Mouse (Mus musculus) hindbrain, postnatal 0 days (tissue): ENCODE results near the gene Ubr2. TPM values are rescaled to one million over a fixed set of nuclear protein-coding genes. Genes with fewer than 3 reads are reported as not detected.

Source experiments
- ATAC-seq: fragments of 200-750 bp; cut with Nextera tagmentation; 2 replicates; pipeline ENCODE4 v1.8.0; 2017; ENCODE audit warnings: mild to moderate bottlenecking, moderate TSS enrichment, moderate library complexity
- DNase-seq: peaks from one replicate; pipeline ENCODE4 v3.0.0-alpha.2; 2015; ENCODE audit warnings: low spot score
- H3K27ac ChIP-seq: fragments of 300-500 bp; sonication (generic); 2 replicates; pipeline ENCODE4 v1.5.1; 2014; ENCODE audit warnings: mild to moderate bottlenecking
- H3K27me3 ChIP-seq: fragments of 300-500 bp; sonication (generic); 2 replicates; pipeline ENCODE4 v1.6.1; 2014; ENCODE audit warnings: low read length, mixed read lengths; ENCODE audit not compliant: insufficient read depth
- H3K36me3 ChIP-seq: fragments of 300-500 bp; sonication (generic); 2 replicates; pipeline ENCODE4 v1.6.1; 2014; ENCODE audit warnings: low read length, mixed read lengths; ENCODE audit not compliant: insufficient read depth
- H3K4me1 ChIP-seq: fragments of 300-500 bp; sonication (generic); 2 replicates; pipeline ENCODE4 v1.6.1; 2014; ENCODE audit warnings: antibody characterized with exemption, low read length, mixed read lengths; ENCODE audit not compliant: insufficient read depth
- H3K4me2 ChIP-seq: fragments of 300-500 bp; sonication (generic); 2 replicates; pipeline ENCODE4 v1.6.1; 2014; ENCODE audit warnings: low read depth, mild to moderate bottlenecking, low read length, moderate library complexity, mixed read lengths
- H3K4me3 ChIP-seq: fragments of 300-500 bp; sonication (generic); 2 replicates; pipeline ENCODE4 v1.5.1; 2014; ENCODE audit warnings: low read length
- H3K9ac ChIP-seq: fragments of 300-500 bp; sonication (generic); replicated peaks from 2 replicates; pipeline ENCODE4 v1.6.1; 2014; ENCODE audit warnings: mild to moderate bottlenecking, low read length, moderate library complexity, mixed read lengths
- H3K9me3 ChIP-seq: fragments of 300-500 bp; sonication (generic); 2 replicates; pipeline ENCODE4 v1.6.1; 2016; ENCODE audit warnings: low read length, mixed read lengths
- CTCF ChIP-seq: IDR thresholded peaks from 2 replicates; pipeline ENCODE4 v1.5.1; 2016; ENCODE audit warnings: antibody characterized with exemption, control low read depth, low read depth
- WGBS: fragments of 180-500 bp; shearing (Covaris S2); extraction: QIAGEN DNeasy Blood & Tissue Kit; methylation state at CpG from one replicate; pipeline ENCODE4 v1.1.7; 2014; 5-methylcytosine and 5-hydroxymethylcytosine counted together
- polyA plus RNA-seq: library from polyadenylated mRNA; unstranded; fragments of >200 nt; fragmentation: Nextera tagmentation; extraction: Ambion mirVana; gene quantifications from 2 replicates; pipeline ENCODE4 v1.2.1, GENCODE M21; 2015
- total RNA-seq: library from RNA; depleted of rRNA; stranded (reverse); fragments of >200 nt; gene quantifications from 2 replicates; pipeline ENCODE4 v1.2.3, GENCODE M21; 2014; rRNA removed

Ubr2 gene
- total RNA-seq (20.8 and 33.0 TPM in 2 replicates), polyA plus RNA-seq (8.5 and 8.7 TPM in 2 replicates)

DNA sequence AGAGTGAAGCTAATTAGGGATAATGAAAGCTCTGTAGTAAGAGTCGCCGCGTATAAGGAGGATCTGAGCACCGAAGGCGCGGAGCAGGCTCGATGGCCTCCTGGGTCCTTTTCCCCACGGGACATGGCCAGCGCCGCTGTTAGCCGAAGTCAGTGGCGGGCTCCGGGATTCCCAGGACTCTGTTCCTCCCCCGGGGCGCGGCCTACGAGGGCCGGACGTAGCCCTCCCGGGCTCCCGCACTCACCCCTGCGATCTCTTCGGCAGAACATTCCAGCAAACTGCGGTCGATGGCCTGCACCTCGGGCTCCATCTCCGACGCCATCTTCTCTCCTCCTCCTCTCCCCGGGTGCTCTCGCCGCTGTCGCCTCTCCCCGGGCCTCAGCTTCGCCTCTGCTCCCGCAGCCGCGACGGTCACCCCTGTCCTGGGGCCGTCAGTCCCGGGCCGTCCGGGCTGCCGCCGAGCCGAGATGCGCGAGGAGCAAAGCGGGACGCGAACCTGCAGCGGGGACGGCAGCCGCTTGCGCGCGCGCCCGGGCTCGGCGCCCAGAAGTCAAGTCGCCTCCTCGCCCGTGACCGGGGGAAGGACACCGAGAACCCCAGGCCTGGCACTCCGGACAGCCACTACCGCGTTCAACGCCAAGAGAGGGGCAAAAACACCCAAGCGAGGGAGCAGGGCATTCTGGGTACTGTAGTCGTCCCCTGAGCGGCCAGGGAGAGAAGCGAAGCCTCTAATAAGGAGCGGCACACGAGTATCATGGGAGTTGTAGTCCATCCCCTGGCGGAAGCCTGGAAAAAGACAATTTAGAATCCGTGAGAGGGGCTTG is at the start of gene Ubr2:
Ubr2 (minus strand) TSS at position 659 of the 824 bp plus-strand sequence.
- under 1% methylated on average over 70 of the region's 77 CpGs for WGBS
- Histone ChIP-seq H3K9ac (peak within 1 kb of the TSS; percentile 82), H3K4me1 (peaks cover 10% of the 10 kb centered on the region; the same call in 1 of the 2 replicates), H3K27ac (peak within 1 kb of the TSS; percentile 95), H3K27me3 (no peaks in the 10 kb centered on the region), H3K9me3 (no peaks in the 10 kb centered on the region), H3K4me2 (peak within 1 kb of the TSS; percentile 80), H3K4me3 (peak within 1 kb of the TSS; percentile 79), H3K36me3 (no peaks in the 10 kb centered on the region)
- ATAC-seq (peak; percentile 98), DNase-seq (peak; percentile 97)
- peak; percentile 63 for TF ChIP-seq CTCF

DNA sequence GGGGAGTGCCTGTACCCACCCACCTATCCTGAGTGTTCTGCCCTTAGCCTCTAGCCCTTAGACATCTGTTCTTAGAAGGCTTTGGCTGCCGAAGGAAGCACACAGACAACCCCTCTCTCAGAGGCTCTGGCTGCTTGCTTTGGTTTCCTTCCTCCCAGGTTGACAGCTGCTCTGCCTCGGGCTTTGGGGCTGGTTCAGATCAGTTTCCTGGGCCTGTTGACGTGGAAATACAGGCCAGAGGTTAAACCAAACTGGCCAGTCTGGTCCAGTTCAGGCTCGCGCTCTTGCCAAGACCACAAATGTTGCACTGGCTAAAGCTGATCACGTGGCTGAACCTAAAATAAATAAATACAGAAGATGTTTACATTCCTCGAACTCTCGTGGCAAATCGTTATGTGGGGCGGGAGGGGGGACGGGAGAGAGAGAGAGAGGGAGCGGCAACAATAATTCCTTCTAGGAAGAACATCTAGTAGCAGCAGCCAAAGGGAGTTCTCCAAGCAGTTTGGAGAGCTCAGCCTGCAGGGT is 49.5 kb upstream of the Ubr2 start:
- Histone ChIP-seq H3K9ac (no peak overlapping the region), H3K4me3 (no peak overlapping the region), H3K36me3 (no peaks in the 10 kb centered on the region), H3K27me3 (no peaks in the 10 kb centered on the region), H3K27ac (no peak overlapping the region), H3K4me2 (no peak overlapping the region), H3K9me3 (no peaks in the 10 kb centered on the region), H3K4me1 (no peaks in the 10 kb centered on the region)
- 65% methylated on average over 12 of the region's 12 CpGs for WGBS
- ATAC-seq (no peak), DNase-seq (no peak)
- no peak for TF ChIP-seq CTCF

DNA sequence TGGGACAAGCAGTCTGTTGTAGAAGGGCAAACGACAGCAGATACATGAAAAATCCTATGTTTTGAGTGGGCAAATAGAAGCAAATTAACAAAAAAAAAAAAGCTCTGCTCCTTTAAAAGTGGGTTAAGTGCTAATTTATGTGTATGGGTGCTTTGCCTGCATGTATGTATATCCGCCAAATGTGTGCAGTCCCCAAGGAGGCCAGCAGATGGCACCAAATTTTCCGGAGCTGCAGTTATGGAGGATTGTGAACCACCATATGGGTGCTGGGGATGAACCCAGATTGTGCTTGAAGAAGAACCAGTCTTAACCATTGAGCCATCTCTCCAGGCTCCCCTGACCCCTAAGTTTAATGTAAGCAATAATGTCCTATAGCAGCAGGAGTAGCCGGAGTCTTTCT is 47.6 kb upstream of the Ubr2 start:
- WGBS, result 94% methylated on average over 4 of the region's 4 CpGs
- DNase-seq (no peak), ATAC-seq (no peak)
- Histone ChIP-seq H3K9ac (no peak overlapping the region), H3K4me2 (no peak overlapping the region), H3K27ac (no peak overlapping the region), H3K9me3 (no peaks in the 10 kb centered on the region), H3K4me1 (no peaks in the 10 kb centered on the region), H3K27me3 (no peaks in the 10 kb centered on the region), H3K36me3 (no peaks in the 10 kb centered on the region), H3K4me3 (no peak overlapping the region)
- 0 out of 2 replicates have a peak, but pooled peaks have one; percentile 11 for TF ChIP-seq CTCF

DNA sequence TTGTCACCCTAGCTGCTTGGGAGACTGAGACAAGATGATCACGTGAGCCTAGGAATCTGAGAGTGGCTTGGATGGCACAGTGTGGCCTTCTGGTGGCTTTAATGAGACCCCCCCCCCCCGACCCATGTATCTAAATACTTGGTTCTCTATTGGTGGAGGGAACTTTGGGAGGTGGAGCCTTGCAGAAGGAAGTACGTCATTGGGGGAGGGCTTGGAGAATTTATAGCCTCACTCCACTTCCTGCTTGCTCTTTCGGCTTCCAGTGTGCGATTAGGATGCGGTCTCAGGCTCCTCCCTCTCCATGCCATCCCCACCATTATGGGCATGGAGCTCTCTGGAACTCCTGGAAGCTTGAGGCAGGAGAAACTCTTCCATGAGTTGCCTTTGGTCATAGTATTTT is 46.1 kb upstream of the Ubr2 start:
- ATAC-seq (no peak), DNase-seq (no peak)
- no peak for TF ChIP-seq CTCF
- H3K4me1 ChIP-seq, result no peaks in the 10 kb centered on the region
- H3K4me3 ChIP-seq, result no peak overlapping the region
- H3K27ac ChIP-seq, result no peak overlapping the region
- H3K9me3 ChIP-seq, result no peaks in the 10 kb centered on the region
- no peaks in the 10 kb centered on the region for H3K36me3 ChIP-seq
- no peak overlapping the region for H3K4me2 ChIP-seq
- H3K27me3 ChIP-seq, result no peaks in the 10 kb centered on the region
- H3K9ac ChIP-seq, result no peak overlapping the region
- 83% methylated on average over 6 of the region's 6 CpGs for WGBS

DNA sequence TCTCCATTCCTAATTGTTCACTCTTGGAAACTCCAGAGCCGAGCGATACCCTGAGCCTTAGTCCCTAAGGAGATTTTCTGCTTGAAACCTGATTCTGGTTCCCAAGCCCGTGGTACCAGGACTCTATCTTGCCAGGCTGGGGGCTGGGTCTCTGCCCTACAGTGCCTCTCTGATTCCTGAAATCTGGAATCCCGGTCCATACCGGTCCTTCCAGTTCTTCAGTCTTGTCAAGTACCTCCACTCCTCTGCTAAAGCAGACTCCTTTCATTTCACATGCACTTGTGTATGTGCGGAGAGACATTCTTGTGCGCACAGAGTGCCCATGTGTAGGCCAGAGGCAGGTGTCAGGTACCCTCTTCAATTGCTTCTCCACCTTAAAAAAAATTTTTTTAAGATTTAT is 44.8 kb upstream of the Ubr2 start:
- WGBS, result 90% methylated on average over 7 of the region's 7 CpGs
- no peak overlapping the region for H3K9ac ChIP-seq
- no peak overlapping the region for H3K27ac ChIP-seq
- no peak overlapping the region for H3K4me3 ChIP-seq
- no peaks in the 10 kb centered on the region for H3K36me3 ChIP-seq
- no peak overlapping the region for H3K4me2 ChIP-seq
- DNase-seq, result no peak
- H3K9me3 ChIP-seq, result no peaks in the 10 kb centered on the region
- no peak for TF ChIP-seq CTCF
- no peaks in the 10 kb centered on the region for H3K4me1 ChIP-seq
- no peak for ATAC-seq
- H3K27me3 ChIP-seq, result no peaks in the 10 kb centered on the region

DNA sequence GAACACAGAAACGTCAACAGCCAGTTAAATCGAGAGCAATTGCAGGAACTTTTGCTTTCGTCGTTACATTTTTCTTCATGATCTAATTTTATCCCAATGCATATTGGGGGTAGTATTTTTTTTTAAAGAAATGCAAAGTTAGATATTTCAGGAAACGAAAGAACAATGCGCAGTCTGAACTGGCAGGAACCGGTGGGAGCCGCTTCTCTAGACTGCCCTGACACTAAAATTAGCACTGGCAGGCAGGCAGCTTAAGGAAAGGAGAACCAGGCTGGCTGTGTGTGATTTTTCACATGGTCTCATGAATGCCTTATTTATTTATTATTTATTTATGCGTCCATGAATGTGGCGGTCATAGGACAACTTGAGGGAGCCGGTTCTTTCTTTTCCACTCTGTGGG is 44.3 kb upstream of the Ubr2 start:
- no peak for ATAC-seq
- Histone ChIP-seq H3K27ac (no peak overlapping the region), H3K27me3 (no peaks in the 10 kb centered on the region), H3K4me1 (no peaks in the 10 kb centered on the region), H3K9ac (no peak overlapping the region), H3K4me2 (no peak overlapping the region), H3K9me3 (no peaks in the 10 kb centered on the region), H3K36me3 (no peaks in the 10 kb centered on the region), H3K4me3 (no peak overlapping the region)
- no peak for TF ChIP-seq CTCF
- 88% methylated on average over 11 of the region's 11 CpGs for WGBS
- DNase-seq, result no peak

DNA sequence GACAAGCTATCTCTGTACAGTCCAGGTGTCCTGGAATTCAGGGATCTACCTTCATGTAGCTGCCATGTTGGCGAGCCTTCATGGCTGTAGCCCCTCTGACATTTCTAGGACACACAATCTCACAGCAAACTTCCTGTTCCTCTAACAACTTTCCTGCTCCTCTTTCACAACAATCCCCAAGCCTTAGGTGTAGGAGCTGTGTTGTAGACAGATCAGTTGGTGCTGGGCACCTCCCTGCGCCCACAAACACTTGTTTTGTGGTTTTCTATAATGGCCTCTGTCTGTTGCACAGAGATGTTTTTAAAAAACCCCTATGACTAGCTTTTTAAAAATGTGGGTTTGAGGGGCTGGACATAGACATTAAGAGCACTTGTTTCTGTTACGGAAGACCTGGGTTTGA is 40.3 kb upstream of the Ubr2 start:
- Histone ChIP-seq H3K27ac (no peak overlapping the region), H3K9me3 (no peaks in the 10 kb centered on the region), H3K9ac (no peak overlapping the region), H3K4me1 (no peaks in the 10 kb centered on the region), H3K4me3 (no peak overlapping the region), H3K27me3 (no peaks in the 10 kb centered on the region), H3K36me3 (no peaks in the 10 kb centered on the region), H3K4me2 (no peak overlapping the region)
- TF ChIP-seq CTCF, result no peak
- WGBS, result 91% methylated on average over 3 of the region's 3 CpGs
- no peak for DNase-seq
- ATAC-seq, result no peak
